Comparison of ENCODE assay signal across 20 mouse cellular contexts in genomic region chr2:91025081-91025516, GRCm38 (mm10). TPM values are rescaled to one million over a fixed set of nuclear protein-coding genes. Genes with fewer than 3 reads are reported as not detected.
DNase-seq lines count a peak whose midpoint lies in the region; ATAC-seq lines count a peak whose summit lies in the region.
"Had no signal": no experiment of that assay in that cellular context is flagged by ENCODE, and none has a peak within 500 bp of the region (broad histone marks: within the 10 kb centered on the region; RNA-seq: fewer than 3 reads in every experiment).

No protein-coding gene starts in this region.

- no peaks in the 10 kb centered on the region for H3K9me3 ChIP-seq in forebrain, embryonic 15.5 days
- no peaks in the 10 kb centered on the region for H3K9me3 ChIP-seq in forebrain, embryonic 10.5 days
- H3K9me3 ChIP-seq in liver, embryonic 13.5 days (replicated peaks): no peaks in the 10 kb centered on the region
- H3K9me3 ChIP-seq in embryonic facial prominence, embryonic 10.5 days: no peaks in the 10 kb centered on the region
- H3K9me3 ChIP-seq: embryonic facial prominence, embryonic 12.5 days; limb, embryonic 12.5 days had no signal

- no peaks in the 10 kb centered on the region for H3K27me3 ChIP-seq in forebrain, embryonic 15.5 days
- no peaks in the 10 kb centered on the region for H3K27me3 ChIP-seq in forebrain, embryonic 10.5 days (ENCODE audit: poor library complexity, severe bottlenecking)
- no peaks in the 10 kb centered on the region for H3K27me3 ChIP-seq in liver, embryonic 13.5 days
- no peaks in the 10 kb centered on the region for H3K27me3 ChIP-seq in embryonic facial prominence, embryonic 10.5 days (replicated peaks; ENCODE audit: low read depth, poor library complexity, severe bottlenecking)
- H3K27me3 ChIP-seq: CH12.LX; embryonic facial prominence, embryonic 12.5 days; heart, embryonic 13.5 days; limb, embryonic 12.5 days; midbrain, embryonic 13.5 days had no signal

- ATAC-seq in forebrain, embryonic 15.5 days (replicated peaks): no peak
- no peak for ATAC-seq in liver, embryonic 13.5 days (ENCODE audit: low read depth)
- ATAC-seq: hindbrain, embryonic 16.5 days; intestine, postnatal 0 days; midbrain, embryonic 13.5 days had no signal

- no peaks in the 10 kb centered on the region for H3K36me3 ChIP-seq in forebrain, embryonic 15.5 days
- H3K36me3 ChIP-seq in forebrain, embryonic 10.5 days (replicated peaks): peaks cover 25% of the 10 kb centered on the region
- H3K36me3 ChIP-seq in liver, embryonic 13.5 days: peaks cover 33% of the 10 kb centered on the region
- H3K36me3 ChIP-seq in embryonic facial prominence, embryonic 10.5 days (replicated peaks): peaks cover 25% of the 10 kb centered on the region

- H3K27ac ChIP-seq in forebrain, embryonic 15.5 days (replicated peaks): 0 out of 2 replicates have a peak overlapping the region, but pooled peaks have one; percentile 7
- no peak overlapping the region for H3K27ac ChIP-seq in forebrain, embryonic 10.5 days
- H3K27ac ChIP-seq in liver, embryonic 13.5 days: peak overlapping the region; percentile 91
- no peak overlapping the region for H3K27ac ChIP-seq in embryonic facial prominence, embryonic 10.5 days (replicated peaks)
- H3K27ac ChIP-seq: embryonic facial prominence, embryonic 12.5 days; heart, embryonic 13.5 days; kidney, postnatal 0 days; limb, embryonic 12.5 days; midbrain, embryonic 13.5 days had no signal

- 74% methylated on average over 1 of the region's 1 CpGs for WGBS in forebrain, embryonic 15.5 days
- 95% methylated on average over 1 of the region's 1 CpGs for WGBS in forebrain, embryonic 10.5 days
- 94% methylated on average over 1 of the region's 1 CpGs for WGBS in liver, embryonic 13.5 days (ENCODE audit: insufficient replicate concordance)
- 91% methylated on average over 1 of the region's 1 CpGs for WGBS in embryonic facial prominence, embryonic 10.5 days

- H3K4me2 ChIP-seq in forebrain, embryonic 15.5 days (replicated peaks): no peak overlapping the region
- peak overlapping the region; percentile 76 for H3K4me2 ChIP-seq in liver, embryonic 13.5 days
- H3K4me2 ChIP-seq: embryonic facial prominence, embryonic 12.5 days; heart, embryonic 13.5 days; limb, embryonic 12.5 days; midbrain, embryonic 13.5 days had no signal

- H3K4me3 ChIP-seq in forebrain, embryonic 15.5 days: no peak overlapping the region
- no peak overlapping the region for H3K4me3 ChIP-seq in forebrain, embryonic 10.5 days
- H3K4me3 ChIP-seq in liver, embryonic 13.5 days (replicated peaks): peak overlapping the region; percentile 64
- H3K4me3 ChIP-seq in embryonic facial prominence, embryonic 10.5 days: no peak overlapping the region
- H3K4me3 ChIP-seq: embryonic facial prominence, embryonic 12.5 days; heart, embryonic 13.5 days; limb, embryonic 12.5 days; midbrain, embryonic 13.5 days had no signal

- H3K4me1 ChIP-seq in forebrain, embryonic 15.5 days: no peaks in the 10 kb centered on the region
- H3K4me1 ChIP-seq in forebrain, embryonic 10.5 days: no peaks in the 10 kb centered on the region
- peaks cover 62% of the 10 kb centered on the region for H3K4me1 ChIP-seq in liver, embryonic 13.5 days (replicated peaks)
- no peaks in the 10 kb centered on the region for H3K4me1 ChIP-seq in embryonic facial prominence, embryonic 10.5 days
- H3K4me1 ChIP-seq: embryonic facial prominence, embryonic 12.5 days; limb, embryonic 12.5 days; midbrain, embryonic 13.5 days had no signal

- no peak overlapping the region for H3K9ac ChIP-seq in forebrain, embryonic 15.5 days (replicated peaks)
- peak overlapping the region; percentile 67 for H3K9ac ChIP-seq in liver, embryonic 13.5 days
- H3K9ac ChIP-seq: embryonic facial prominence, embryonic 12.5 days; heart, embryonic 13.5 days; limb, embryonic 12.5 days; midbrain, embryonic 13.5 days had no signal

- intact Hi-C loops in left cerebral cortex, postnatal 14 days (cut with DNase I): no loop called here

- no peak for DNase-seq in forebrain, embryonic 10.5 days (ENCODE audit: extremely low spot score, low spot score)
- peak; percentile 52 to 79 for DNase-seq in left cerebral cortex, postnatal 14 days (ENCODE audit: low spot score in 2 of 2)
- no peak for DNase-seq in left cerebral cortex, adult 18-20 months (ENCODE audit: low spot score in 2 of 2)
- no peak for DNase-seq in liver, embryonic 13.5 days
- DNase-seq in telencephalon, adult 2 months (ENCODE audit: low read depth, low spot score): peak; percentile 84
- DNase-seq in embryo, embryonic 11 days: no peak
- DNase-seq in embryonic facial prominence, embryonic 10.5 days (ENCODE audit: low spot score): no peak
- DNase-seq: adrenal gland, postnatal 10 days; cerebellum, adult 11-12 months; cerebellum, postnatal 25 days; heart, postnatal 4 days had no signal

RNA-seq across cellular contexts. Expression of gene Rapsn, which starts 10.3 kb away (rescaled TPM):
- 0.63 and 0.74 TPM in 2 replicates for polyA plus RNA-seq in forebrain, embryonic 15.5 days (2015; fragmentation: Nextera tagmentation; extraction: Ambion mirVana)
- 4.9 and 5.2 TPM in 2 replicates for polyA plus RNA-seq in forebrain, embryonic 10.5 days (2016; fragmentation: Nextera tagmentation; extraction: Ambion mirVana)
- under 1 TPM; 0.24 to 0.36 TPM for total RNA-seq in left cerebral cortex, postnatal 14 days (2021)
- under 1 TPM; 0.49 to 0.70 TPM for total RNA-seq in left cerebral cortex, adult 18-20 months (2021)
- 0.69 and 1.00 TPM in 2 replicates for polyA plus RNA-seq in liver, embryonic 13.5 days (2015; fragmentation: Nextera tagmentation; extraction: Ambion mirVana)
- polyA plus RNA-seq in embryonic facial prominence, embryonic 10.5 days (2016; fragmentation: Nextera tagmentation; extraction: Ambion mirVana): 1.2 and 1.9 TPM in 2 replicates

RNA-seq across cellular contexts. Expression of gene Psmc3, which starts 28.7 kb away (rescaled TPM):
- polyA plus RNA-seq in forebrain, embryonic 15.5 days (2015; fragmentation: Nextera tagmentation; extraction: Ambion mirVana): 230 and 231 TPM in 2 replicates
- polyA plus RNA-seq in forebrain, embryonic 10.5 days (2016; fragmentation: Nextera tagmentation; extraction: Ambion mirVana): 361 TPM in 2 replicates
- 100 to 1,000 TPM; 203 to 208 TPM for total RNA-seq in left cerebral cortex, postnatal 14 days (2021)
- 100 to 1,000 TPM; 210 to 211 TPM for total RNA-seq in left cerebral cortex, adult 18-20 months (2021)
- polyA plus RNA-seq in liver, embryonic 13.5 days (2015; fragmentation: Nextera tagmentation; extraction: Ambion mirVana): 188 and 213 TPM in 2 replicates
- polyA plus RNA-seq in embryonic facial prominence, embryonic 10.5 days (2016; fragmentation: Nextera tagmentation; extraction: Ambion mirVana): 371 and 378 TPM in 2 replicates

RNA-seq across cellular contexts. Expression of gene Slc39a13, which starts 45.1 kb away (rescaled TPM):
- polyA plus RNA-seq in forebrain, embryonic 15.5 days (2015; fragmentation: Nextera tagmentation; extraction: Ambion mirVana): 23.7 and 27.8 TPM in 2 replicates
- 17.8 and 17.9 TPM in 2 replicates for polyA plus RNA-seq in forebrain, embryonic 10.5 days (2016; fragmentation: Nextera tagmentation; extraction: Ambion mirVana)
- total RNA-seq in left cerebral cortex, postnatal 14 days (2021): 10 to 100 TPM; 26.2 to 32.9 TPM
- total RNA-seq in left cerebral cortex, adult 18-20 months (2021): 10 to 100 TPM; 26.8 to 31.8 TPM
- 10.6 and 10.9 TPM in 2 replicates for polyA plus RNA-seq in liver, embryonic 13.5 days (2015; fragmentation: Nextera tagmentation; extraction: Ambion mirVana)
- 20.3 and 24.2 TPM in 2 replicates for polyA plus RNA-seq in embryonic facial prominence, embryonic 10.5 days (2016; fragmentation: Nextera tagmentation; extraction: Ambion mirVana)

RNA-seq across cellular contexts. Expression of gene Spi1, which starts 57.1 kb away (rescaled TPM):
- 2.4 and 3.0 TPM in 2 replicates for polyA plus RNA-seq in forebrain, embryonic 15.5 days (2015; fragmentation: Nextera tagmentation; extraction: Ambion mirVana)
- polyA plus RNA-seq in forebrain, embryonic 10.5 days (2016; fragmentation: Nextera tagmentation; extraction: Ambion mirVana): 2.8 and 3.1 TPM in 2 replicates
- 1 to 10 TPM; 4.3 to 4.7 TPM for total RNA-seq in left cerebral cortex, postnatal 14 days (2021)
- total RNA-seq in left cerebral cortex, adult 18-20 months (2021): 1 to 10 TPM; 3.2 to 3.6 TPM
- polyA plus RNA-seq in liver, embryonic 13.5 days (2015; fragmentation: Nextera tagmentation; extraction: Ambion mirVana): 14.1 and 15.1 TPM in 2 replicates
- 2.3 and 2.8 TPM in 2 replicates for polyA plus RNA-seq in embryonic facial prominence, embryonic 10.5 days (2016; fragmentation: Nextera tagmentation; extraction: Ambion mirVana)

Comparison
In these comparisons a context has a peak if more than half of its experiments do, and no peak if none do; other contexts are left out.
1. H3K27ac ChIP-seq: peak in forebrain, embryonic 15.5 days (single experiment) and liver, embryonic 13.5 days (single experiment); none in forebrain, embryonic 10.5 days (single experiment) and embryonic facial prominence, embryonic 10.5 days (single experiment).
2. DNase-seq: peak in left cerebral cortex, postnatal 14 days (2 of 2) and telencephalon, adult 2 months (single experiment); none in forebrain, embryonic 10.5 days (single experiment), left cerebral cortex, adult 18-20 months (0 of 2), liver, embryonic 13.5 days (single experiment), embryo, embryonic 11 days (single experiment) and embryonic facial prominence, embryonic 10.5 days (single experiment).